Mouse (Mus musculus) forebrain, embryonic 16.5 days (tissue): ENCODE measurements around the gene Ticam1. TPM values are rescaled to one million over a fixed set of nuclear protein-coding genes. Genes with fewer than 3 reads are reported as not detected.

ENCODE experiments used
- ATAC-seq: fragments of 200-750 bp; cut with Nextera tagmentation; 2 replicates; pipeline ENCODE4 v1.8.0; 2017; ENCODE audit warnings: mild to moderate bottlenecking, moderate library complexity
- H3K27ac ChIP-seq: fragments of 300-500 bp; sonication (generic); 2 replicates; pipeline ENCODE4 v1.5.1; 2014; ENCODE audit warnings: low read length, control low read depth
- H3K27me3 ChIP-seq: fragments of 300-500 bp; sonication (generic); replicated peaks from 2 replicates; pipeline ENCODE4 v1.6.1; 2014; ENCODE audit warnings: low read length; ENCODE audit not compliant: control insufficient read depth, insufficient read depth
- H3K36me3 ChIP-seq: fragments of 300-500 bp; sonication (generic); 2 replicates; pipeline ENCODE4 v1.6.1; 2014; ENCODE audit not compliant: control insufficient read depth, insufficient read depth
- H3K4me1 ChIP-seq: fragments of 300-500 bp; sonication (generic); replicated peaks from 2 replicates; pipeline ENCODE4 v1.6.1; 2014; ENCODE audit warnings: low read length; ENCODE audit not compliant: control insufficient read depth, insufficient read depth
- H3K4me2 ChIP-seq: fragments of 300-500 bp; sonication (generic); 2 replicates; pipeline ENCODE4 v1.6.1; 2014; ENCODE audit warnings: mild to moderate bottlenecking, low read length, control low read depth
- H3K4me3 ChIP-seq: fragments of 300-500 bp; sonication (generic); replicated peaks from 2 replicates; pipeline ENCODE4 v1.5.1; 2014; ENCODE audit warnings: mild to moderate bottlenecking, low read length, control low read depth
- H3K9ac ChIP-seq: fragments of 300-500 bp; sonication (generic); replicated peaks from 2 replicates; pipeline ENCODE4 v1.6.1; 2014; ENCODE audit warnings: low read depth, low read length, control low read depth
- H3K9me3 ChIP-seq: fragments of 300-500 bp; sonication (generic); 2 replicates; pipeline ENCODE4 v1.6.1; 2016; ENCODE audit warnings: low read length; ENCODE audit not compliant: control insufficient read depth
- WGBS: fragments of 180-500 bp; shearing (Covaris S2); extraction: QIAGEN DNeasy Blood & Tissue Kit; methylation state at CpG from one replicate; pipeline ENCODE4 v1.1.7; 2014; 5-methylcytosine and 5-hydroxymethylcytosine counted together
- polyA plus RNA-seq: library from polyadenylated mRNA; unstranded; fragments of >200 nt; fragmentation: Nextera tagmentation; extraction: Ambion mirVana; gene quantifications from 2 replicates; pipeline ENCODE4 v1.2.1, GENCODE M21; 2015

Ticam1 gene
- polyA plus RNA-seq, 1 experiment from 2014 or later, result 1.6 TPM

- Histone ChIP-seq H3K36me3 (no peaks in the 10 kb centered on the region), H3K9me3 (no peaks in the 10 kb centered on the region), H3K4me2 (peak within 1 kb of the TSS; percentile 20; the same call in 1 of the 2 replicates), H3K4me1 (peaks cover 11% of the 10 kb centered on the region), H3K4me3 (no peak within 1 kb of the TSS), H3K27me3 (no peaks in the 10 kb centered on the region), H3K27ac (no peak within 1 kb of the TSS), H3K9ac (no peak within 1 kb of the TSS)
- 87% methylated on average over 4 of the region's 4 CpGs for WGBS
- no peak for ATAC-seq
Measured at GRCm38 (mm10) chr17:56292531-56293222, 16.1 kb upstream of the Ticam1 start, which contains the start of gene Plin3. TSS of gene Plin3 (minus strand) at chr17:56292873.

GRCm38 (mm10) chr17:56291826-56292475 lies 15.4 kb upstream of the Ticam1 start:
- Histone ChIP-seq H3K4me1 (peaks cover 11% of the 10 kb centered on the region), H3K4me3 (no peak overlapping the region), H3K27ac (no peak overlapping the region), H3K4me2 (peak overlapping the region; percentile 20; the same call in 1 of the 2 replicates), H3K27me3 (no peaks in the 10 kb centered on the region), H3K36me3 (no peaks in the 10 kb centered on the region), H3K9ac (no peak overlapping the region), H3K9me3 (no peaks in the 10 kb centered on the region)
- no peak; the same call in none of the 2 replicates for ATAC-seq
- 67% methylated on average over 7 of the region's 7 CpGs for WGBS

DNA sequence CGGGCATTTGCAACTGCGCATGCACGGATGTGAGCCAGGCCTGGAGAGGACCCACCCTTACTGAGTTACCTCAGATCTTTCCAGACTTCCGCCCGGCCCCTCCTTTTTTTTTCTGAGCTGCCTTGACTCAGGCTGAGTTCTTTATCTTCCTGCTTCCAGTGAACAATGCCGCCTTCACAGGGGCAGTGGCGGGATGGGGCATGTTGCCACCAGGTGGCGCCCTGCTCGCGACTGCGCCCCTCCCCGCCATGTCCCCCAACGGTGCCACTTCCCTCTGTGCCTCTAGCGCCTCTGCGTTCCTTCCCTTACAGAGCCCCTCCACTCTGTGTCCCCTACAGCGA lies 14.6 kb upstream of the Ticam1 start:
- Histone ChIP-seq H3K9ac (peak overlapping the region; percentile 12; the same call in 1 of the 2 replicates), H3K4me2 (peak overlapping the region; percentile 20), H3K4me1 (peaks cover 11% of the 10 kb centered on the region), H3K27me3 (no peaks in the 10 kb centered on the region), H3K27ac (peak overlapping the region; percentile 16; the same call in 1 of the 2 replicates), H3K4me3 (peak overlapping the region; percentile 8), H3K36me3 (no peaks in the 10 kb centered on the region), H3K9me3 (no peaks in the 10 kb centered on the region)
- peak; percentile 82 for ATAC-seq
- WGBS, result under 1% methylated on average over 16 of the region's 16 CpGs

- ATAC-seq, result peak; percentile 64
- Histone ChIP-seq H3K4me2 (peak overlapping the region; percentile 20), H3K9me3 (no peaks in the 10 kb centered on the region), H3K4me1 (peaks cover 11% of the 10 kb centered on the region), H3K27ac (no peak overlapping the region), H3K27me3 (no peaks in the 10 kb centered on the region), H3K4me3 (peak overlapping the region; percentile 26), H3K9ac (peak overlapping the region; percentile 33; the same call in 1 of the 2 replicates), H3K36me3 (no peaks in the 10 kb centered on the region)
- 5% methylated on average over 17 of the region's 17 CpGs for WGBS
Measured at GRCm38 (mm10) chr17:56290388-56291170, 14.0 kb upstream of the Ticam1 start.

- WGBS, result 5% methylated on average over 23 of the region's 23 CpGs
- Histone ChIP-seq H3K27me3 (no peaks in the 10 kb centered on the region), H3K27ac (peak overlapping the region; percentile 26; the same call in 1 of the 2 replicates), H3K4me2 (peak overlapping the region; percentile 20), H3K4me1 (peaks cover 11% of the 10 kb centered on the region), H3K9me3 (no peaks in the 10 kb centered on the region), H3K9ac (peak overlapping the region; percentile 33; the same call in 1 of the 2 replicates), H3K36me3 (no peaks in the 10 kb centered on the region), H3K4me3 (peak overlapping the region; percentile 26)
- no peak for ATAC-seq
Measured at GRCm38 (mm10) chr17:56289371-56290331, 13.1 kb upstream of the Ticam1 start.

- Histone ChIP-seq H3K27me3 (no peaks in the 10 kb centered on the region), H3K4me2 (no peak overlapping the region), H3K4me1 (peaks cover 11% of the 10 kb centered on the region), H3K9ac (no peak overlapping the region), H3K36me3 (no peaks in the 10 kb centered on the region), H3K27ac (no peak overlapping the region), H3K9me3 (no peaks in the 10 kb centered on the region), H3K4me3 (no peak overlapping the region)
- WGBS, result 38% methylated on average over 3 of the region's 3 CpGs
- no peak for ATAC-seq
Measured at GRCm38 (mm10) chr17:56288866-56289265, 12.3 kb upstream of the Ticam1 start.

- Histone ChIP-seq H3K36me3 (no peaks in the 10 kb centered on the region), H3K4me2 (no peak overlapping the region), H3K27me3 (no peaks in the 10 kb centered on the region), H3K4me1 (peaks cover 11% of the 10 kb centered on the region), H3K27ac (no peak overlapping the region), H3K9ac (no peak overlapping the region), H3K4me3 (no peak overlapping the region), H3K9me3 (no peaks in the 10 kb centered on the region)
- ATAC-seq, result no peak
- WGBS, result 58% methylated on average over 3 of the region's 3 CpGs
Measured at GRCm38 (mm10) chr17:56287830-56288229, 11.2 kb upstream of the Ticam1 start.

DNA sequence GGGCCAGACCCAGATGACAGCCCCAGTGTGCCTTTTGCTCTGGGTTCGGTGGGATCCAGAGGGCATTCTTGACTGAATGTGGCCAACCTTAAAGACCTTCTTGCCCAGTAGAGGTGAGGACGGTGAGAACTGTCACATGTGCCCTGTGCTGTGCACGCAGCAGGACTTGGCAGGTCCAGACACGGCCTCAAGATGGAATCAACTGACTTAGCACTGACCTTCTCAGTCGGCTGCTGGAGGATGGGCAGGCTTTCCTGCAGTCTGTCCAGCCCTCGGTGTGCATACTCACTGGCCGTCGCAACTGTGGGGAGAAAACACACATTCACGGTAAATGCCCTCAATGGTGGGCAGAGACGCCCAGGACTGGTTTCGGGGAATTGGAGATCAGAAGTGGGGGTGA lies 9.4 kb upstream of the Ticam1 start:
- Histone ChIP-seq H3K27me3 (no peaks in the 10 kb centered on the region), H3K36me3 (no peaks in the 10 kb centered on the region), H3K9ac (no peak overlapping the region), H3K4me2 (no peak overlapping the region), H3K4me3 (no peak overlapping the region), H3K9me3 (no peaks in the 10 kb centered on the region), H3K27ac (no peak overlapping the region), H3K4me1 (peaks cover 11% of the 10 kb centered on the region)
- ATAC-seq, result no peak
- 96% methylated on average over 11 of the region's 11 CpGs for WGBS
